Mouse (Mus musculus) spleen, postnatal 14 days (tissue): ENCODE measurements around the gene Dnajc25.

Experiments used
- DNase-seq, 2 experiments: peaks; one replicate each; pipeline ENCODE4 v3.0.0; 2021 to 2022; ENCODE audit warnings: low spot score in 2 of 2

The Dnajc25 gene

DNA sequence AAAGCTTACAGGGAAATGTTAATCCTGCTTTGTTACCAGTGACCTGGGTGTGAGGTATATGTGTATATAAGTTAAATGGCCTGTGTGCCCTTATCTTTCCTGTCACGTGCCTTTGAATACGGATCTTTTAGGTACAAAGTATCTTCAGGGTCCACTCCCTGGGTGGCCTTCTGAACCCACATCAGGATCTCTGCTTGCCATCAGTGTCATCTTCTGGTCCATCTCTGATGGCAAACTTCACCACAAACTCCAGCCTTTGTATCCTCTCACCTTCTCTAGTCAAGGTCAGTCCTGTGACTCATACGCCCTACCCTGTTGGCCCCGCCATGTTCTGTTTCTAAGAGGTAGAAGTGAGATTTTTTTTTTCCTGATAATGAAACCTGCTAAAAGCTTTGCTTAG, at the start of gene Dnajc25:
Dnajc25 (plus strand) TSS at position 301 of the 400 bp plus-strand sequence.
- DNase-seq, result no peak

DNA sequence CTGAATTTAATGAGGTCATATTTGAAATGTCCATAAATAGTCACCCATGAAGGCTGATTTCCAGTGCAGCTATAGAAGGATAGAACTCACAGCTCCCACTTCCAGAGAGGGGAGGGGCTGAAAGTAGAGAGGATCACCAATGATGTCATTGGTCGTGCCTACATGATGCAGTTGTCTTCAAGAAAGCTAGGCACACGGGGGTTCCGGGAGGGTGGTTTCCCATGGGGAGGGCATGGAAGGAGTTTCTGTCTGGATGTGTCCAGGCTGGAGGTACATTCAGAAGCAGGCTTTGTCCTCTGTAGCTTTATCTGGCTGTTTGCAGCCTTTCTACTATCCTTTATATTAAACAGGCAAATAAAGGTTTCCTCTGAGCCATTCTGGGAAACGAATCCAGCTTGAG, 46.5 kb upstream of the Dnajc25 start:
- no peak for DNase-seq

DNA sequence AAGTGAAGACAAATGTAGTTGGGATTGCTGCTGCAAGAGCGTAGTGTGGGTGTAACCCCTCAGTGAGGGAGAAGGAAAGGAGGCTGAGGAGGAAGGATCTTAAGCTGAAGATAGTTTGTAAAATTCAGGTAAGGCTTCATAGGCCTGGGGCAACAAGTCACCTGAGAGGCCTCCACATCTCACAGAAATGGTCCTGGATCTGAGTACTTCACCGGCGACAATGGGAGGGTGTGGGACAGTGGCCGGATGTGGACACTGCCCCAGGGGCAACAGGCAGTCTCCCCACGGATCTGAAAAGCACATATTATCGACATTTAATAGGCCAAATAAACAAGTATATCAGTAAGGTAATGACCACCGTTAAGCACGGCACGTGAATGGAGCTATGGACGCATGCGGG, 42.2 kb upstream of the Dnajc25 start:
- no peak for DNase-seq

DNA sequence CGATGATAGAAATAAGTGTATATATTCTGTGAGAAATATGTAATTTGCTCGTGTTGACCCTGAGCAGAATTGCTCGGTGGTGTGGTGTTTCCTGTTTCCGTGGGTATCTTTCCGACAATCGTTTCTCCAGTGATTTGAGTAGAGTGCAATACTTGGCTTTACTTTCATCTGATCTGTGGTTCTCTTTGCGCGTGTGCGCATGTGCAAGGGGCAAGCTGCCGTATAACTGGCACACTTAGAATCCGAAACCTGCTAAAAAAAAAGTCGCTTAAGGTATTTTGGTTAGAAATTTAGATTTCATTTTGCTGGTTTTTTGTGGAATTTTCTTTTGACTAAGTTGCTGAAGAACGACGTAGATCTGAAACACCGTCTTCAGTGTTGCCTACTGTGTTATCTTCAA, 33.1 kb upstream of the Dnajc25 start:
- DNase-seq, result no peak

DNA sequence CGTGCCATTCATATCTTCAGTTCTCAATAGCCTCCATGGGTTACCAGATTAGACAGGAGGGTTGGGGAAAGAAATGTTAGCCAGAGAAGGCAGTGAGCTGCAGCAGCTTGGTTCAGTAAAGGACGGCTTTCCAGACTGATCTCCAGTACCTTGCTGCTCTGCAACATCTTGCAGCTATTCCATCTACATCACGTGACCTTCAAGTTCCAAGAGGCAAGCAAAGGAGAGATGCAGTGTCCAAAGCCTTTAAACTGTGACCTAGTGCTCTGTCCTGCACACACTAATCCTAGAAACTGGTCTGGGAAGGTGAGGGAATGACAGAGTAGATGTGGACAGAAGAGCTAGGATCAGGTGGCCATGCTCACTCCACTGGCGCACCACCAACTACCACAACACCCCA, 31.6 kb upstream of the Dnajc25 start:
- no peak for DNase-seq

DNA sequence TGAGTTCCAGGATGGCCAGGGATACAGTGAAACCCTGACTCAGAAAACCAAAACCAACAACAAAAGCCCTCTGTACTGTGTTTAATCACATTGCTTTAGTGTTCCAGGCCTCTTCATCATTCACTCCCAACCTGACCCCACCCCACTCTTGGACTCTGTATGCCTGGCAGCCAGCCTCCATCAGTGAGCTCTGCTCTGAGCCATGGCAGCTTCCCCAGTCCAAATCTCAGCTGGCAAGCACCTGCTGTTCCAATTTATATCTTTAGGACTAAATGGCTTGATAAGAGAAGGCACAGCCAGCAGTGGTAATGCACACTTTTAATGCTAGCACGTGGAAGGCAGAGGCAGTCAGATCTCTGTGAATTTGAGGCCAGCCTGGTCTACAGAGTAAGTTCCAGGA, 29.7 kb upstream of the Dnajc25 start:
- no peak for DNase-seq

DNA sequence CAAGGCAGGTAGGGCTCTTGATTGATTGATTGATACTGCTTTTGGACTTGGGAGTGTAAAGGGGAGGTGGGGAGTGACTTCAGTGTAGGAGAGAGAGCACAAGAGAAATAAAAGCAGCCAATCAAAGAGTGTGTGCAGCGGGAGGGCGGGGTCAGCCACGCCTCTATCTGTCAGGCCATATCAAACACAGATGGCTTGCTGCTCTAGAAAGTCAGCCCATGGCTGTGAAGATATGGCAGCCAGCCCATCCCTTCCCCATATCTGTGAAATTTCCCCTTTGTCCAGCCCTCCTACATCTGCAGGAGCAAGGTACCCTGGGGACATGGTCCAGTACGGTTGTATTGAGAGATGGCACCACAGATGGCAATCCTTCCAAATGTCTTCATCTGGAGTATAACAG, 24.2 kb upstream of the Dnajc25 start:
- peak; percentile 5 to 15 for DNase-seq

DNA sequence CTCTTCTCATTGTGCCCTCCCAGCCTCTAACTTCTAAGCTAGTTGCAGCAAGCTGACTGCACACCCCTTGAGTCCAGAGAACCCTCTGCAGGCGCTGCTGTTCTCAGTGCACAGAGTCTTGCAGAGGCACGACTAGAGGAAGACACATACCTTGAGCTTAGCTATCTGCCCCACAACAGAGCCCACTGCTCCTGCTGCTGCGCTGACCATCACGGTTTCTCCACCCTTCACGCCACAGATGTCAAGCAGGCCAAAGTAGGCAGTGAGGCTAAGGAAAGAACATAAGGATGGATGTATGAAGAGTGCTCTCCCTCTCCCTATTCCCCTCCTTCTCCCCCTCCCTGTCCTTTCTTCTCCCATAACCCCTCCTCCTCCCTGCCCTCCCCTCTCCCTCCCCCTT, 19.2 kb upstream of the Dnajc25 start:
- no peak for DNase-seq

DNA sequence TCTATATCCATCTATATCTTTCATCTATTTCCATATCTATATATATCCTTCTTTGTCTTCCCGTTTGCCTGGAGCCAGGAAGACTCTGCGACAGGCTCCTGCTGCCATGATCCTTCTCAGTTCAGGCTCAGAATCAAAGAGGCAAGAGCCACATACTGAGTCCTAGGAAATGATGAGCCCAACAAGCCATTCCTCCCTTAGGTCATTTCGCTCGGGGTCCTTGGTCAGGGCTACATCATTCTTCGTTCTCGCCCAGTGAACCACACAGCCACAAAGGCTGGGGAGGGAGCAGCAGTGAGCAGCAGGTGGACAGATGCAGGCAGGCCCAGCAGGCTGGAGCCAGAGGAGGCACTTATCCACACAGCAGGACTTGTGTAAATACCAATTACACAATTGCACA, 13.4 kb upstream of the Dnajc25 start:
- DNase-seq, result no peak

DNA sequence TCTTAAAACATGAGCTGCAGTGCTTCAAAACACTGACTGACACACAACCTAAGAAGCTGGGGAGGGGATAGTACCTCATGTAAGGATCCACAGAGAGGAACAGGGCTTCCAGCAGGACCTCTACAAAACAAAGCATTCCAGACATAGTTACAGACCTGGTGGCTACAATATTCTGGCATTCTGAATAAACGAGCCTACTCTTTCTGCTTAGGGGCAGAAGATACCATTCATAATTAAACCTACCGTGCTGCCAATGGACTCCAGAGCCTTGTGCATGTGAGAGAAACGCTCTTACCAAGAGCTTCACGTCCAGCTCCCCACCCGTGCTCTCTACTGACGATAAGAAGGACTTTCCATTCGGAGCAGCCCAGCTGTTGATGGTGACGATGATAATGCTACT, 12.1 kb upstream of the Dnajc25 start:
- no peak for DNase-seq

DNA sequence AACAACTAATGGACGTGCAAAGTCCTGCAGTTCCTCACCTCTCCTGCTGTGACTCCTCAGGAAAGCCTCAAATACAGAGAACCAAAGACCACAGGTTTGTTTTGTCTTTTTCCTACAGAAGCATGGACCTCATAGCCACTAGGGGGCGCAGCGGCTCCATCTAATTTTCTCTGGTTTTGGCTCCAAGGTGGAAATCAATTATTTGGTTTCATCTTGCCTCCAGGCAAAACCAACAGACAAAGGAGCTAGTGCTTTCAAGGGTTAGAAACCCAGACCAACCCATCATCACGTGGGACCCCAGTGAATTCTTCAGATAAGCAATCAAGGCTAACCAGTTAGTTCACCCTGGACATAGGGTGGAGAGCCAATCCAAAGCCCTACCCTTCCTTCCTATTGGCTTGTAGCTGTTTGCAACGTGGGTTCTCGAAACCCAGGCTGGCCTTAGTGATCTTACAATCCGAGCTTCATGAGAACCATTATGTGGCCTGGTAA, 9.7 kb upstream of the Dnajc25 start:
- DNase-seq, result peak; percentile 61 to 76

DNA sequence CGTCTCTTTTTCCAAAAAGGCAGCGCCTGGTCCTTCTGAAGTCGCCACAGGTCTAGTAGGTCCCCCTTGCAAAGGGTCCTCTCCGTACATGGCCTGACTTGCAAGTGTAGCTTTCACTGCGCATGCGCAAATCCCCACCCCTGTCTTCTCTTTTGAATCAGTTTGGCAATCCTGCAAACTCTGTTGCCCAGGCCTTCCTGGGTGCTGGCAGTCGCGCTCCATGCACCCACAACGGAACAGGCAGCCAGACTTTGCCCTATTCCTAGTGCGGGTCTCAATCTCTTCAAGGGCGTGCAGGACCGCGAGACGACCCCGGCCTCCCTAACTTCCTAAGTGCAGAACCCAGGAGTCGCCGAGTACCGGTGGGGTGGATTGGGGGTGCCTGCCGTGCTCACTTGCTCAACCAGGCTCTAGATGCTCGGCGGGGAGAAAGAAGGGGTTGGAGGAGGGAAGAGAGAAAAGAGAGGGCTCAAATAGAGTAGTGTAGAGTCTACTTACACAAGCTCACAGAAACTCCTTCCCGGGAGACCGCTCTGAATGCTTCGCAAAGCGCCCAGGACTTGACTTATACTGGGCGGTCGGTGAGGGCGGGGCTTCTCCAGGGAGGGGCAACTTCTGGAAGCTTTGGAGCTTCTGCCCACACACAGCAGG, 8.2 kb upstream of the Dnajc25 start, which contains the start of gene Ptgr1:
Ptgr1 (minus strand) TSS at position 580 of the 651 bp plus-strand sequence.
- peak; percentile 69 to 73 for DNase-seq

DNA sequence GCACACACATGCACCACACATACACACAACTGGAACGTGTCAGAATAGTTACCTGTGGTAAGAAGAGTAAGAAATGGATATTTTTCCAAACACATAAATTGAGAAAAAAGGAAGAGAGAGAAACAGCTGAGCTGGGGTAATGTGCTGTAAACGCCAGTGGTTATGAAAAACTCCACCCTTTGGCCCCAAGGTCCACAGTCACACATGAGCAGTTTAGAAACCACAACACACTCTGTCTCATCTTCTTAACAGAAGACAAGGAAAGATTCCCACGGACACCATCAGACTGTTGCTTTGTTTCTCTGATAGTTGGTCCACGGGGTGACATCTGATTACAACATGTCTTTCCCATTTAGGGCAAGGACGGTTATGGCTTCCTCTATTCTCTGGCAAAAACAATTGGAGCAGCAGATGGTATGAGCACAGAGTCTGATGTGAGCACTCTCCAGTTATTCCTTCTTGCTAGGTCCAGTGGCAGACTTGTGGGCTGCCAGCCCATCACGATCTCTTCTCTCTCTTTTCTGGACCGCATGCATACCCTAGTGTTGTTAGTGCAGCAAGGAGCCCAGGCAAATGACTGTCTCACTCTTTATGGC, 5.5 kb upstream of the Dnajc25 start:
- no peak for DNase-seq

DNA sequence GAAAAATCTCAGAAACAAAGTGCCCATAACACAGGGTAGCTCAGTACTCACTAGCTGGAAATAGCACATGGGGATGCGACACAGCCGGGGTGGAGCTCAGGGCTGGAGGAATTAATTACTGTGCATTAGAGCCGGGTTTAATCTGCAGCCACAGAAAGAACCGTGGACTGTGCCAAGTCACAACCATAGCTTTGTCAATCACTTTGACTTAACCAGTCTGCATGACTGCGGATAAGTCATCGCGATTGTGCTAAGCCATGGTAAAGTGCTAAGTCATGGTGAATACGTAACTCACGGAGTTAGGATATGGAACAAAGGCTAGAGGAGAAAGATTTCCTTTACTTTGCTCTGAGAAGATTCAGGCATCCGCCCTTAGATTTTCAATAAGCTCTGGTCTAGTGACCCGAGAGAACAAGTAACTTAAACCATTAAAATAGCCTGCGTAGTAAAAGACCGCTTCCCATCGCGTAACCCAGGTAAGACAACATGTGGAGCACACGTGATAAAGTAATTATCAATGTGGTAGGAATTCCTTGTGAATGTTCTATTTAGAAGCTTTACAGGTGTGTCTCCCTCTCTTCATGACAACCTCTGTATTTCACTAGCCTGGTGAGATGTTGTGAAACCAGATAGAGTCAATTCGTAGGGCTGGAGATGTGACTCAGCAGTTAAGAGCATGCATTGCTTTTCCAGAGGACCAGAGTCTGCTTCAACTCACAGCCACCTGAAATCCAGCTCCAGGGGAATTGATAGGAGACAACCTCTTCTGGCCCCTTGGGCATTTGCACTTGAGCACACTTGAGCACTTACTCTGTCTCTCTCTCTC, 4.0 kb upstream of the Dnajc25 start:
- no peak for DNase-seq

DNA sequence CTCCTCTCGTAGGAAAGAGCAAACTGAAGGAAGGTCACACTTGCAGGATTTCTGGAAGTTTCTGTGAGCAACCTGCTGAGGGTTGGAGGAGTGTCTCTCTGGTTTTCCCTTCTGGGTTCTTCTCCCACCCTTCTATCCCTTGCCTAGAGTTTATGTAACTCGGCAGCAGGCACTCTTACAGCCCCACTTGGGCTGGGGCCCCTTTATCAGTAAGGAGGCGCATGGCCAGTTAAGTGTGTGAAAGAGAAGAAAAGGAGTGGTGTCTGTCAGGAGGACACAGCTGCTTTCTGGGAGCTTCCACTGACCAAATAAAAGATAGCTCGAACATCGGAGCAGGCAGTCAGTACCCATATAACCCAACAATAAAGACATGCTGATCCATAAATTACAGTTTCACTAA, 2.7 kb upstream of the Dnajc25 start:
- DNase-seq, result no peak

DNA sequence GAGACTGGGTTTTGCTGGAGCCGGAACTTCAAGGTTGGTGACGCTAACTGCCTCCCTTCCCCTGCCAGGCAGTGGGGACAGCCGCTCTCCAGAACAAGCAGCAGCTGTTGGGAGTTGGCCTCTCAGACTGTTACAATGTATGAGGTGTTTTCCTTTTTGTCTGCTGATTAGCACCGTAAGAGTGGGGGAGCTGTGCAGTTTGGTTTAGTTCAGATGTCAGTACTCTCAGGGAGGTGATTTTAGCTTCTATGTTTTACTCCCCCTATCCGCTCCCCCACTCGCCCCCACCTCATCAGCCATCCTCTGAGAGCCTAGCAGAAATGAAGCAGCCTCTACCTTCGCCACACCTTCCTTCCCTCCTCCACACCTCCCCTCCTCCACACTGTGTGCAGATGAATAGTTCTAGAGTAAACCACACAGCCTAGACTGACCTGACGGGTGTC, 410 bp downstream of the Dnajc25 start:
- DNase-seq, result no peak

DNA sequence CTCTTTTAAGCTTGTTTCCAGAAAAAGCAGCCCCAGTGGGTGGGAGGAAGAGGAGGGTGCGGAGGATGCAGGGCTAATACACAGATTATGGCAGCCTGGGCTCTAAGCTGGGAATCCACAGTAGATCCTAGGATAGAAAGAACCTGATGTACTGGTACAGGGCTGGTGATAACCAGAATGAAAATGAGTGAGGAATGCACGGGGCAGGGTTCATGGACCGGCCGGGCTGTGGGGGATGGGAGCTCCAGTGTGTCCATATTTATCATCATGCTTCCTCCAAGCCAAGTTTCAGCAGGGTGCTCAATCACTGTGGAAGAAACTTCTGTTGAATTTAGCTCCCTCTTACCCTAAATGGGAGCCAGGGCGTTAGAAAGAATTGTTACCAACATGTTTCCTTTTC, 2.2 kb downstream of the Dnajc25 start:
- no peak for DNase-seq

DNA sequence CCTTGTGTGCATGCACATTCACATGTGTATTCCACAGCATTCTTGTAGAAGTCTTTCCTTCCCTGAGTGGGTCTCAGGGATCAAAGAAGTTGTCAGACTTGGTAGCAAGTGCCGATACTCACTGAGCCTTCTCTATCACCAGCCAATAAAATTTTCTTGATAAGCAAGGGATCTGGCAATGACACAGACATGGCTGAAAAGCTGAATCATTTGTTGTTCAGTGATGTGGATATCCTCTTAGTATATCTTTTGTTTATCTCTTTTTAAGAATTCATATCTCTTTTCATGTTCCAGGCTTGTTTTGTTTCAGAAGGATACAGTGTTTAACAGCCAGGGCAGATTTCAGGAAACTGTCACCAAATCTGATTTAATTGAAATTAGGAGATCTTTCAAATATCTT, 3.8 kb downstream of the Dnajc25 start:
- DNase-seq, result no peak

DNA sequence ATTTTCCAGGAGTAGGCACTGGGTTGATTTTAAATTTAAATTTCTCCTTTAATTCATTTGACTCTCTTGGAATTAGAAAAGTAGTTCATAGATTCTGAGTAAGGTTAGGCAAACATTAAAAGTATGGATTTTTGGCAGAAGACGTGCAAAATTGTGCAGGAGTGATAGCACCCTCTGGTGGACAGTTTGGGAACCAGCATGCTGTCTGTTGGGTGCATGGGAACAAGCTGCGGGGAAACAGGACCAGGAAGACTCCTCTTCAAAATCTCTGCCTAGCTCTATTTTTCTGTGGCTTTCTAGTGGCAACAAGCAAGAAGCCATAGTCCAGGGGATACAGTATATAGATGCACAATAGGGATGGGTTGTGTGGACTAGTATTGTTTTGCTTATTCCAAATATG, 4.8 kb downstream of the Dnajc25 start:
- DNase-seq, result peak; percentile 41 to 69

DNA sequence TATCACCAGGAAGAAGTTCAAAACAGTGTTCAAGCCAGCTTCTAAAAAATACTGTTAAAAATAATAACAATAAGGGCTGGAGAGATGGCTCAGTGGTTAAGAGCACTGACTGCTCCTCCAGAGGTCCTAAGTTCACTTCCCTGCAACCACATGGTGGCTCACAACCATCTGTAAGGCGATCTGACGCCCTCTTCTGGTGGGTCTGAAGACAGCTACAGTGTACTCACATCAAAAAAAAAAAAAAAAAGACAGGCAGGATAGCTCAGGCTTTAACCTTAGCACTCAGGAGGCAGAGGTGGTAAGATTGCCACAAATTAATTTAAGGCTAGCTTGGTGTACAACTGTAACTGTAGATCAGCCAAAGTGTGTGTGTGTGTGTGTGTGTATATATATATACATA, 5.8 kb downstream of the Dnajc25 start:
- DNase-seq, result peak; percentile 21 to 49

DNA sequence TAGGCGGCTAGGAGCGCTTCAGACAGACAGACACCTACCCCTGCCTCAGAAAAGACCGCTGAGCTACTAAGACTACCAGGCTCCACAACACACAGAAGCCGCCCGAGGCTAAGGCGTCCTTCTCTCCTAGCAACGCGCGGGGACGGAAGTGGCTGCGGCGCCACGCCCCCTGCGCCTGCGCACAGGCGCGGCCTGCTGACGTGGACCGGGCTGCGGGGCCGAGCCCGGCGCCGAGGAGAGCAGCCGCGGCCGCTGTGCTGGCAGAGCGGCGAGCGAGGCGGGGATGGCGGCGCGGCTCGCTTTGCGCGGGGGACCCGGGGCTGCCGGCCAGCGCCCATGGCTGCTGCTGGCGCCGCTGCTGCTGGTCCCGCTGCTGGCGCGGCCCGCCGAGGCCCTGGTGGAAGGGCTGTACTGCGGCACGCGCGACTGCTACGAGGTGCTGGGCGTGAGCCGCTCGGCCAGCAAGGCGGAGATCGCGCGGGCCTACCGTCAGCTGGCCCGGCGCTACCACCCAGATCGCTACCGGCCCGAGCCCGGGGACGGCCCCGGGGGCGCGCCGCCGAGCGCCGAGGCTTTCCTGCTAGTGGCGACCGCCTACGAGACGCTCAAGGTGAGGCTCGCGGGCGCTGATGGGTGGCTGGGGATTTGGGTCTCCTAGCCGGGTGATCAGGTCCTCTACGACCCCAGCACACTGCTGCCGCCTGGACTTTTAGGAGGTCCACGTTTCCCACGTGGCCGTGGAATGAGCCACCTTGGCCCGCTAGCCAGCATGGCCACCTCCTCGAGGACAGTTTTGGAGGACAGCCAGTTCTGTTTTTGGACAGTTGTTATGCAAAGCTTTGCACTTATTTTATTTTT, 8.3 kb downstream of the Dnajc25 start, which contains the start of gene Gm20503:
Gm20503 (plus strand) TSS at position 263 of the 858 bp plus-strand sequence.
- peak; percentile 85 to 89 for DNase-seq

DNA sequence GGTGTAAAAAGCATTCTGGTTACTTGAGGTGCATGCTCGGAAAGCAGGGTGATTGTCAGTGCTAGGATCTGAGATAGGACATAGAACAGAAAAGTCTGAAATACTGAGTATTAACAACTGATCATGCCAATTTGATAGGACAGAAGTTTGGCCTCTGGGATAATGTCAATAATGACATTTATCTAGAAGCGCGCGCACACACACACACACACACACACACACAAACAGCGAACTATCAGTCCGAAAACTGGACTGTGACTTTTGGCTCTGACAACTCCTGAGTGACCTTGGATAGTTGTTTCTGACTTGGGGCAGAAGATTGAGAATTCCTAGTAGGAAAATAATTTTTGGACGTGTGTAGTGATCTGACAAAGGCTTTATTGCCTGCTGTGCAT, 8.9 kb downstream of the Dnajc25 start:
- DNase-seq, result no peak
